Mouse (Mus musculus) hindbrain, embryonic 10.5 days (tissue): ENCODE results near the gene Cplx1. TPM values are rescaled to one million over a fixed set of nuclear protein-coding genes. Genes with fewer than 3 reads are reported as not detected.

ENCODE experiments used
- DNase-seq: peaks from one replicate; pipeline ENCODE4 v3.0.0-alpha.2; 2017; ENCODE audit warnings: low spot score
- H3K27ac ChIP-seq: fragments of 300-500 bp; sonication (generic); 2 replicates; pipeline ENCODE4 v1.5.1; 2016; ENCODE audit warnings: mild to moderate bottlenecking, moderate library complexity
- H3K27me3 ChIP-seq: fragments of 300-500 bp; sonication (generic); 2 replicates; pipeline ENCODE4 v1.6.1; 2016; ENCODE audit warnings: mild to moderate bottlenecking; ENCODE audit not compliant: poor library complexity, insufficient read depth, severe bottlenecking
- H3K36me3 ChIP-seq: fragments of 300-500 bp; sonication (generic); 2 replicates; pipeline ENCODE4 v1.6.1; 2016; ENCODE audit warnings: mild to moderate bottlenecking, moderate library complexity
- H3K4me1 ChIP-seq: fragments of 300-500 bp; sonication (generic); replicated peaks from 2 replicates; pipeline ENCODE4 v1.6.1; 2016; ENCODE audit warnings: mild to moderate bottlenecking
- H3K4me3 ChIP-seq: fragments of 300-500 bp; sonication (generic); 2 replicates; pipeline ENCODE4 v1.5.1; 2016; ENCODE audit warnings: mild to moderate bottlenecking, moderate library complexity
- H3K9me3 ChIP-seq: fragments of 300-500 bp; sonication (generic); 2 replicates; pipeline ENCODE4 v1.6.1; 2016; ENCODE audit warnings: mild to moderate bottlenecking, moderate library complexity
- WGBS: fragments of 180-500 bp; shearing (Covaris S2); methylation state at CpG from one replicate; pipeline ENCODE4 v1.1.7; 2016; 5-methylcytosine and 5-hydroxymethylcytosine counted together
- polyA plus RNA-seq: library from polyadenylated mRNA; unstranded; fragments of >200 nt; fragmentation: Nextera tagmentation; extraction: Ambion mirVana; gene quantifications from 2 replicates; pipeline ENCODE4 v1.2.1, GENCODE M21; 2016

Cplx1 gene
- polyA plus RNA-seq, 1 experiment from 2014 or later: 11.2 TPM

GRCm38 (mm10) chr5:108547636-108548035 is 2.2 kb downstream of the Cplx1 start:
- no peak overlapping the region for H3K27ac ChIP-seq
- peaks cover 44% of the 10 kb centered on the region for H3K27me3 ChIP-seq
- H3K9me3 ChIP-seq: no peaks in the 10 kb centered on the region
- no peak for DNase-seq
- H3K4me3 ChIP-seq: no peak overlapping the region
- WGBS: 89% methylated on average over 5 of the region's 5 CpGs
- H3K36me3 ChIP-seq: no peaks in the 10 kb centered on the region
- H3K4me1 ChIP-seq: peaks cover 15% of the 10 kb centered on the region

- H3K36me3 ChIP-seq: no peaks in the 10 kb centered on the region
- H3K4me1 ChIP-seq: no peaks in the 10 kb centered on the region
- no peaks in the 10 kb centered on the region for H3K9me3 ChIP-seq
- H3K27me3 ChIP-seq: peaks cover 10% of the 10 kb centered on the region
- no peak overlapping the region for H3K27ac ChIP-seq
- WGBS: 78% methylated on average over 7 of the region's 7 CpGs
- H3K4me3 ChIP-seq: no peak overlapping the region
- no peak for DNase-seq
Observed at GRCm38 (mm10) chr5:108543516-108544291, 6.1 kb downstream of the Cplx1 start.

DNA sequence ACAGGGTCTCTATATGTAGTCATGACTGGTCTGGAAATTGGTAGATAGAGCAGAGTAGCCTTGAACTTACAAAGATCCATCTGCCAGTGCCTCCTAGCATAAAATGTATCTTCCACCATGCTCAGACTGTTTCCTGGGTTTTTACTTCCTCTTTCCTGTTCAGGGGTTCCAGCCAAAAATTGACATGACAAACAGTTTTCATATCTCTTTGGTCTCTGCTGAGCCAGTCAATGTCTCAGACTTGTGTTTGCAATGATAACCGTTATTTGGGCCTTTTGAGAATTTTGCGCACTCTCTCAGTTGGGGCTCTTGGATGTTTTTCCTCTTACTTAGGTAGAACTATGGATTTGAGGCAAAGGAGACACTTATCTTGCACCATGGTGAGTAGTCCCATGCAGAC is 15.6 kb downstream of the Cplx1 start:
- DNase-seq: no peak
- WGBS: 92% methylated on average over 2 of the region's 2 CpGs
- no peaks in the 10 kb centered on the region for H3K27me3 ChIP-seq
- no peak overlapping the region for H3K27ac ChIP-seq
- peaks cover 16% of the 10 kb centered on the region for H3K9me3 ChIP-seq
- no peaks in the 10 kb centered on the region for H3K4me1 ChIP-seq
- H3K36me3 ChIP-seq: no peaks in the 10 kb centered on the region
- H3K4me3 ChIP-seq: no peak overlapping the region

GRCm38 (mm10) chr5:108522597-108522996 is 27.2 kb downstream of the Cplx1 start:
- WGBS: 84% methylated on average over 3 of the region's 3 CpGs
- Histone ChIP-seq H3K4me3 (no peak overlapping the region), H3K4me1 (0 out of 2 replicates have a peak, but pooled peaks cover 4% of the 10 kb centered on the region), H3K27ac (no peak overlapping the region), H3K9me3 (no peaks in the 10 kb centered on the region), H3K27me3 (no peaks in the 10 kb centered on the region), H3K36me3 (no peaks in the 10 kb centered on the region)
- no peak for DNase-seq

- H3K9me3 ChIP-seq: no peaks in the 10 kb centered on the region
- no peaks in the 10 kb centered on the region for H3K36me3 ChIP-seq
- H3K4me1 ChIP-seq: 0 out of 2 replicates have a peak, but pooled peaks cover 4% of the 10 kb centered on the region
- H3K27ac ChIP-seq: no peak overlapping the region
- H3K4me3 ChIP-seq: no peak overlapping the region
- no peak for DNase-seq
- H3K27me3 ChIP-seq: no peaks in the 10 kb centered on the region
- WGBS: 80% methylated on average over 3 of the region's 3 CpGs
Observed at GRCm38 (mm10) chr5:108521896-108522295, 27.9 kb downstream of the Cplx1 start.

DNA sequence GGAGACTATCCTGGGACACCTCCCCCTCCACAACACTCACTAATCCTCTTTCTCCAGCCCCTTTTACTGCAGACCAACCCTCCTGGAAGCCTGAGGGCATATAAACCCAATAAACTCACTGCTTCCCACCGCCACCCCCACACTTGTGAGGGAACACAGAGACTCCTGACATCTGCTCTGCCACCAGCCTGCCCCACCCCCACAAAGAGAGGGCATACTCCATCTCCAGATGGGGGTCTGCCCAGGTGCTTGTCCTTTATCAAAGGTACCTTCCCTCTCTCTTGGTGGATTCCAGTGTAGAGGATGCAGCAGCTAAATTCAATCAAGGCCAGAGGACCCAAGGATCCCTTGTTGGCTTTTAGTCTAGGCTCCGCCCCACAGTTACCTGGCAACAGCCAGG is 28.8 kb downstream of the Cplx1 start:
- Histone ChIP-seq H3K27ac (no peak overlapping the region), H3K9me3 (no peaks in the 10 kb centered on the region), H3K27me3 (no peaks in the 10 kb centered on the region), H3K4me3 (no peak overlapping the region), H3K36me3 (no peaks in the 10 kb centered on the region), H3K4me1 (0 out of 2 replicates have a peak, but pooled peaks cover 4% of the 10 kb centered on the region)
- WGBS: 67% methylated on average over 2 of the region's 2 CpGs
- no peak for DNase-seq

- 80% methylated on average over 7 of the region's 7 CpGs for WGBS
- H3K9me3 ChIP-seq: no peaks in the 10 kb centered on the region
- H3K4me3 ChIP-seq: no peak overlapping the region
- H3K27me3 ChIP-seq: no peaks in the 10 kb centered on the region
- DNase-seq: no peak
- 0 out of 2 replicates have a peak, but pooled peaks cover 4% of the 10 kb centered on the region for H3K4me1 ChIP-seq
- H3K36me3 ChIP-seq: no peaks in the 10 kb centered on the region
- no peak overlapping the region for H3K27ac ChIP-seq
Observed at GRCm38 (mm10) chr5:108520153-108520552, 29.7 kb downstream of the Cplx1 start.

DNA sequence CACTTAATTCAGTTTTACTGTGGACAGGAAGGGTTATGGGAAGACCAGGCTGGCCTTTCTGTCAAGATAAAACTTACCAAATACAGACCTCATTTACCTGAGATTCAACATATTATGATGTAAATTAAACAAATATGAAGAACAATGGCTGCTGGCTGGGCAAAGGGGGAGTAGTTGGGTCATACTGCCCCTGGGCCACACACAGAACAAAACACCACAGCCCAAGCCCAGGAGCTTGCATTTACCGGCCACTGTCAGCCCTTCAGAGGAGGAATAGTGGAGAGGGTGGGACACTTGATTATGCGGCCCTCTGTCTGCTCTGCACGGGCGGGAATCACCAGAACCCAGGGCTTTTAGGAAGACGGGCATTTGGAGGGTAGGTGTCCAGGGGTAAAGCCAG is 30.9 kb downstream of the Cplx1 start:
- Histone ChIP-seq H3K27ac (no peak overlapping the region), H3K4me1 (0 out of 2 replicates have a peak, but pooled peaks cover 4% of the 10 kb centered on the region), H3K9me3 (no peaks in the 10 kb centered on the region), H3K27me3 (no peaks in the 10 kb centered on the region), H3K36me3 (no peaks in the 10 kb centered on the region), H3K4me3 (no peak overlapping the region)
- 77% methylated on average over 5 of the region's 5 CpGs for WGBS
- DNase-seq: no peak

GRCm38 (mm10) chr5:108518106-108518885 is 31.5 kb downstream of the Cplx1 start:
- no peak for DNase-seq
- Histone ChIP-seq H3K9me3 (no peaks in the 10 kb centered on the region), H3K27ac (no peak overlapping the region), H3K36me3 (no peaks in the 10 kb centered on the region), H3K4me1 (0 out of 2 replicates have a peak, but pooled peaks cover 4% of the 10 kb centered on the region), H3K27me3 (no peaks in the 10 kb centered on the region), H3K4me3 (no peak overlapping the region)
- 81% methylated on average over 9 of the region's 9 CpGs for WGBS

DNA sequence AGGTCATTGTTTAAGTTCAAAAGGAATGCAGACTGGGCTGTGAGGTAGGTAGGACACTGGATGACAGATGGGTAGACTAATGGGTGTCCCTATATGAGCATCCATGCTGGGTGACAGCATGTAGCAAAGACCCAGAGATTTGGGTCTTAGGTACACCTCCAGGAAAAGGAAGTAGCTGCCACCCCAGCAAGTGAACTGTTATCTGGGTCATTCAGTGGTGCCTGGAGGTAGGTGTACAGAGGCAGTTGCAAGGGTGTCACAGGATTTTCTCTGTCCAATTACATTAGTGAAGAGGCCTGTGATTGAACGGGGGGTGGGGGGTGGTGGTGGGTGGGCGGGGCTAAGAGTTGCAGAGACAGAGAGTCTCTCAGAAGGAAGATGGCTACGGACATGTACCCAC is 33.2 kb downstream of the Cplx1 start:
- H3K9me3 ChIP-seq: no peaks in the 10 kb centered on the region
- H3K4me1 ChIP-seq: 0 out of 2 replicates have a peak, but pooled peaks cover 4% of the 10 kb centered on the region
- H3K27me3 ChIP-seq: no peaks in the 10 kb centered on the region
- WGBS: 86% methylated on average over 3 of the region's 3 CpGs
- no peak overlapping the region for H3K4me3 ChIP-seq
- H3K36me3 ChIP-seq: no peaks in the 10 kb centered on the region
- DNase-seq: no peak
- no peak overlapping the region for H3K27ac ChIP-seq

- H3K9me3 ChIP-seq: no peaks in the 10 kb centered on the region
- H3K4me3 ChIP-seq: no peak overlapping the region
- H3K36me3 ChIP-seq: no peaks in the 10 kb centered on the region
- H3K27me3 ChIP-seq: no peaks in the 10 kb centered on the region
- DNase-seq: no peak
- WGBS: 73% methylated on average over 6 of the region's 6 CpGs
- no peaks in the 10 kb centered on the region for H3K4me1 ChIP-seq
- no peak overlapping the region for H3K27ac ChIP-seq
Observed at GRCm38 (mm10) chr5:108515581-108516361, 34.1 kb downstream of the Cplx1 start.

- Histone ChIP-seq H3K4me1 (no peaks in the 10 kb centered on the region), H3K27ac (no peak overlapping the region), H3K27me3 (no peaks in the 10 kb centered on the region), H3K36me3 (peaks cover 92% of the 10 kb centered on the region), H3K9me3 (no peaks in the 10 kb centered on the region), H3K4me3 (no peak overlapping the region)
- 93% methylated on average over 18 of the region's 18 CpGs for WGBS
- no peak for DNase-seq
Observed at GRCm38 (mm10) chr5:108502286-108502685, 47.5 kb downstream of the Cplx1 start.
